Mouse (Mus musculus) adrenal gland, postnatal 25 days (tissue): ENCODE data around the gene Serpina3g. TPM values are rescaled to one million over a fixed set of nuclear protein-coding genes. Genes with fewer than 3 reads are reported as not detected.
"Not testable (repeated sequence)": the region's sequence is repeated elsewhere in the genome, so short reads cannot be mapped to it uniquely, and the experiment has no call there.

ENCODE experiments used
- DNase-seq: peaks from one replicate; pipeline ENCODE4 v3.0.0; 2021; ENCODE audit warnings: mixed read lengths
- long read RNA-seq: library from polyadenylated mRNA; stranded (forward); transcript quantifications from one replicate; pipeline ENCODE4 v2.0.0, GENCODE M21; 2021
- total RNA-seq: library from RNA; stranded (reverse); gene quantifications from 2 replicates; pipeline ENCODE4 v1.2.3, GENCODE M21; 2021

The Serpina3g gene
- total RNA-seq, result 2.6 TPM in 2 replicates
- long read RNA-seq, partial matches to known transcripts, result 0 of 1 reads
- long read RNA-seq, other reads (novel, unspliced or antisense), result 1 of 1 reads

DNA sequence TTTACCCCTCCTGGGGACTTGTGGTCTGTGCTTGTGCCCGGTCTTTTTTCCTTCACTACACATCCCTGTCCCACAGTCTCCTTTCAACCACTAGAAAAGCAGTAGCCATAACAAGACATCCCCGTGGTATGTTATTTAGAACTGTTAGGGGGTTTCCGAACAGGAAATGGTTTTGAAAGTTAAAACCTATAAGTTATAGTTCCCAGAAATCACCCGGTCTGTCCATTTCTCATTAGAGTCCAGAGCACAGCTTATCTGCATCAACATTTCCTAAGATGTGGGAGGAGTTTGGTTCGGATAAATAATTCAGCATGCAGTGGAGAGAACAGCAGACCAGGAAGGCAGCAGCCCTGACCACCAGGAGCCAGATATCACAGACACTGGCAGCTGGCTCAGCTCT is at the start of gene Serpina3g:
Gene Serpina3g, plus strand, starts transcription at position 331 of the 400 bp plus-strand sequence.
- DNase-seq, result no peak

DNA sequence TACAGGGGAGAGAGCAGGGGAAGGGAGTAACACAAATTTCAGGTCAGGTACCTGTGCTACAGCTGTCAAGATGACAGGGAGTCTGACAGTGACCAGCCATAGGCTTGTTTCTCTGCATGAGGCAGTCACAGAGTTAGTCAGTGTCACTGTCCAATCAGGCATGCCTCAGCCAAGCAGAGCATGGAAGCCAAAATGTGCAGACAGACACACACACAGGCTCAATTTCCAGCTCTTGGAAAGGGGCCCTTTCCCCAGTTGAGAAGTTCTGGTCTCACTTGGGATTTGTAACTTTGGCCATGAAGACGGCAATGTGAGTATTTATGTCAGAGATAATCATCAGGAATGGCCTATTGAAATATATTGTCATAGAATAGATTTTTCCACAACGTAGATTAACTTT is 46.8 kb upstream of the Serpina3g start:
- no peak for DNase-seq

DNA sequence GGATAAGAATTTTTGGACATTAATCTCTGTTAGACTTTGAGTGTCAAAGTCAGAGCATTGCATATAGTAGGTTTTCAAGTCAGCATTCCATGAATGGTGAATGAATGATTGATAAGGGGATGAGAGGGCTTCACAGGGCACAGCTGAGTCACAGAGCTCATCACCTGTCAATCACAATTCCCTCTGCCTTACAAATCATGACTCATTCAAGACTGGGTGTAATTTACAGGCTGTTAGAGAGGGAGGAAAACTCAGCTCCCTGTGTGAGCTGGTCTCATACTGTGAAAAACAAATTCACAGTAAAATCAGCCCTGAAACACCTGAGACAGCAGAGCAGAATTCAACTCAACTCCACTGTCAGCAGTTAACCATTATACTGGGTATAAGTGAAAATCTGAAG is 45.2 kb upstream of the Serpina3g start:
- DNase-seq, result no peak

DNA sequence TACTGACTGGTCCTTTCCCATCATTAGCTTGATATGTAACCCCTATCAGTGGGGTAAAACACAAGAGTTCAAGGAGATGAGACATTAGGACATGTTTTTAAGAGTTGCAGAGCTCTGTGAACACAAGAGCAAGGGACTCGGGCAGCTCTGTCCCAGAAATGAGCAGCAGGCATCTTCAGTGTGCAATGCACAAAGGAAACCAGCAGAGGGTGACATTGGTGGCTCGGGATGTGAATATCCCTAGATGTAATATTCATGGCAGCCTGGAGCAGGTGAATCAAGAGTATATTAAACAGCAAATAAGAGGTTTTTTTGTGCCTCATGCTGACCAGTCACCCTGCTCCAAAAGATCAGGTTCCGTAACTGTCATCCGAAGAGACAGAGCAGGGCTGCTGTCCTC is 26.9 kb upstream of the Serpina3g start:
- no peak for DNase-seq

DNA sequence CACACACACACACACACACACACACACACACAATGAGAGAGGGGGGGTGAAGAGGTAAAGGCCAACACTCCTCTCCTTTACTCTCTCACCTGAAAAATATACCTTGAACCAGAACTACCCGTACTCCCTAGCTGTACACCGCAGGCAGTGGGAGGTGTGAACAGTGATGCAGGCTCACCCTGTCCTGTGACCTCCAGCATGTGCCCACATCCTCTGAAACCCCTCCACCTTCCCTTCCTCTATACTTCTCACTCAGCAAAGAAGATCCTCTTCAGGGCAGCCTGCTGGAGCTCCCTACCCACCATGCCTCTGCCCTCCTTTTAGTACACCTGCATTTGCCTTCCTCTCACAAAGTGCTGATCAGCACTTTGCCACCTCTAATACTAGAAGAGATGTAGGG is 26.2 kb upstream of the Serpina3g start:
- DNase-seq, result no peak

DNA sequence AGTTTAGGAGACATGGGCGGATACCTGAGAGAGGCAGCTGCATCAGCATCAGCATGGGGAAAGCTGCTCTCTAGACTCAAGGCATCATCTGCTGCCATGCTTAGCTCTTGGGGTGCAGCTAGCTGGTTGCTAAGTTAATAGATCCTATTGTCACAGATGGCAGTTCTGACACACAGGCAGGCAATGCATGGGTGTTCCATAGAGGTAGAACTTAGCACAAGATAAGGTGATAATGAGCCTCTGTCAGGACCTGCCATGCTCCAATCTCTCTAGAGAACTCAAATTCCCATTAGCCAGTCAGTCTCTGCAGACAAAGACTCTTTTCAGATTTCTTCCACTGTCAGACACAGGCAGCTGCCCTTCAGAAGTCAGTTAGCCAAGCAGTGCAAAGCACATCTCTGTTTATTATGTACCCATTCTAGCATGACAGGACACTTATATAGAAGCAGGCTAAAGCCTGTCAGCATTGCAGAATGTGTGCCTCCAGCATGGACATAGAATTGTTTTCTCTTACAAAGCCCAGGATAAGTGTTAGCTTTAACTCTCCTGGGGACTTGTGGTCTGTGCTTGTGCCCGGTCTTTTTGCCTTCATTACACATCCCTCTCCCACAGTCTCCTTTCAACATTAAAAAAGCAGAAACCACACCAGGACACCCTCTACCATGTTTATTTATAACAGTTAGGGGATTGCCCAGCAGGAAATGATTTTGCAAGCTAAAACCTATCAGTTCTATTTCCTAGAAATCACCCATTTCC is 22.2 kb upstream of the Serpina3g start:
- no peak for DNase-seq

DNA sequence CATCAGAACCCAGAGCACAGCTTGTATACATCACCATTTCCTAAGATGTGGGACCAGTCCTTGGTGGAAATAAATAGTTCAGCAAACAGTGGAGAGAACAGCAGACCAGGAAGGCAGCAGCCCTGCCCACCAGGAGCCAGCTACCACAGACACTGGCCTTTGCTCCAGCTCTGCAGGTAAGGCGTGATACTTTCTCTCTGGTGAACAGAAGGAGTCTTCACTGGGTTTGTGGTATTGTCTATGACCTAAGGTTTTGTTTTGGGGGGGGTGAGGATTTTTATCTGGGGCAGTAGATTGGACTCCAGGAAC is 21.6 kb upstream of the Serpina3g start, which contains the start of gene Serpina3f:
Gene Serpina3f, plus strand, starts transcription at position 100 of the 309 bp plus-strand sequence.
- no peak for DNase-seq

DNA sequence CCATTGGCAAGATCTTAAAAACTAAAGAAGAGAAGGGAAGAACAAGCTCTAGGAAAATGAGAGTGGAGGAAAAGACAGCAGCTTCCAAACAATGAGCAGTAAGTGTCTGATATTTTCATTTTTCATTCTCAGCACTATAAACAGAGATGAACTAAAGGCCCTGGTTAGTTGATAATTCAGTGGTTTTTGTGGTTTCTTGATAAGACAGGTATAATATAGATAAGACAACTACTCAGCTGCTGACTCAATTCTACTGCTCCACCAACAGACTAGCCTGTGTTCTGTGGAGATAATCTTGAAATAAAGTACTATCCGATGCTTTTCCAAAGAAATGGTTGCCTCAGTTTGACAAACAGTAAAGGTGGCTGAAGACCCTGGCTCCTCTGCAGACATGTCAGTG is 20.8 kb upstream of the Serpina3g start:
- no peak for DNase-seq

DNA sequence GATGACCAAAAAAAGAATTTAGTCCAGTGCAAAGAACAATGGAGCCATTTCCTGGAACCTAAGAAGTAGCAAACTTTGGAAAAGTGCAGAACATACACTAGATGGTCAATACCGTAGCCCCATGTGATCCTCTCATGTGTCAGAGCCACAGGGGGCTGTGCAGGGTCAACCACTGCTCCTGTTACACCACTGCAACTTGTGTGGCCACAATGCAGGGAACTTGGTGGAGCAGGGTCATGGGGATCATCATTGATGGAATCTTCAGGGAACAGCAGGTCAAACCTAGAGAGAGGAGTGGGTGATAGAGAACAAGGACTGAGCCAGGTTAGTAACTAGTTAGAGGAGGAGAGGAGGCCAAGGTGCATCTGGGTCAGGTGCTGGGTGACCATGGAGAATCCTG is 14.4 kb upstream of the Serpina3g start:
- DNase-seq, result no peak

DNA sequence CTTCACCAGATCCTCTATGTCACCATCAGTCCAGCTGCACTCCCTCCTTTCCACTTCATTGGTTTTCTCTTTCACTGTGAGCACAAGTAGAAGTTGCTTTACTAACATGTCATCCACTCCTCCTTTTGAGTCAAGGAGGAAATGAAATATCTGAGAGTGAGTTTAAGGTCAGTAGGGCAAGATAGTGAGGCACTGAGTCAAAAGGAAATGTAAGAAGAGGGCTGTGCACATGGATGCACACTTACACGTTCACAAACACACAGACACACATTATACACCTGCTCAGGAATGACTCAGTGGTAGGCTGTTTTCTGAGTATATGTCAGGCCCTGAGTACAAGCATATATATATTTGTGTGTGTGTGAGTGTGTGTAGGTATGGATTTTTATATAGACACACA is 12.4 kb upstream of the Serpina3g start:
- no peak for DNase-seq

DNA sequence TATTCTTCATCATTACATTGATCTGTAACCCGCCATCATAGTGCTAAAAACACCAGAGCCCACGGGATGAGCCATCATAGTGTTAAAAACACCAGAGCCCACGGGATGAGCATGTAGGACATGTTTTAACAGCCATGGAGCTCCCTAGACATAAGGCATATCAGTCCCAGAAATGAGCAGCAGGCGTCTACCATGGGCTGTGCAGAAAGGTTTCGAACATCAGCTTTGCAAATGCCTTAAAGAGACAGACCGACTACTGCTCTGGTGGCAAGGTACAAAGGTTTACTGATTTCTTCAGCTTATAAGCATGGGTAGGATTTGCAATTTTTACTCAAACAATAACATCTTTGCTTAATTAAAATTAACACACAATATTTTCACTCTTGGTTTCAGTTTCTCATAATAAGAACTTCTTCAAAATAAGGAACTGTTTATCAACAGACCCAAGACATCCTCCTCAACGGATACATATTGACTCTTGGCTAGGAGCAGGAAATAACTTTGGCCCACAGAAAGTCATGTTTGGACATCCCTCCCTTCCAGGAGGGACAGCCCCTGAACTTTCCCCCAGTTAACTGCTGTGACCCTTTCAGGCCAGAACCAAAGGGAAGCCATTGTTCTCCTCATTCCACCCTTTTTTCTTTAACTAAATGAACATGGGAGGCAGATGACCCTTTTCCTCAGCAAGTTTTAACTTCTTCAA is 11.3 kb upstream of the Serpina3g start:
- DNase-seq, result no peak

DNA sequence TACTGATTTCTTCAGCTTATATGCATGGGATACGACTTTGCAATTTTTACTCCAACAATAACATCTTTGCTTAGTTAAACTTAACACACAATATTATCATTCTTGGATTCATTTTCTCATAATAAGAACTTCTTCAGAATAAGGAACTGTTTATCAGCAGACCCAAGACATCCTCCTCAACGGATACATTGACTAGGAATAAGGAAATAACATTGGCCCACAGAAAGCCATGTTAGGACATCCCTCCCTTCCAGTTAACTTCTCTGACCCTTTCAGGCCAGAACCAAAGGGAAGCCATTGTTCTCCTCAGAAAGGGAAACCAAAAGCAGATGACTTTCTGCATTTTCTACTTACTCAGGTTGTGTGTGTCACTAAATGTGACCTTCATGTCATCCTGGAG is 5.3 kb upstream of the Serpina3g start:
- no peak for DNase-seq

DNA sequence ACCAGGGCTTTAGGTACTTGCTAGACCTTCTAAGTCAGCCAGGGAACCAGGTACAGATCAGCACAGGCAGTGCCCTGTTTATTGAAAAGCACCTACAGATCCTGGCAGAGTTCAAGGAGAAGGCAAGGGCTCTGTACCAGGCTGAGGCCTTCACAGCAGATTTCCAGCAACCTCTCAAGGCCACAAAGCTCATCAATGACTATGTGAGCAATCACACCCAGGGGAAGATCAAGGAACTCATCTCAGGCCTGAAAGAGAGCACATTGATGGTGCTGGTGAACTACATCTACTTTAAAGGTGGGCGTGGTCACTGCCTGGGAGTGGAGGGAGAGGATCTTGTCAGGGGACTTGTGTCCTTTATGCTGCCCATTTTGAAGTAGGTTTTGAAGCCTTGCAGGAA is 2.0 kb downstream of the Serpina3g start:
- not testable (repeated sequence) for DNase-seq

DNA sequence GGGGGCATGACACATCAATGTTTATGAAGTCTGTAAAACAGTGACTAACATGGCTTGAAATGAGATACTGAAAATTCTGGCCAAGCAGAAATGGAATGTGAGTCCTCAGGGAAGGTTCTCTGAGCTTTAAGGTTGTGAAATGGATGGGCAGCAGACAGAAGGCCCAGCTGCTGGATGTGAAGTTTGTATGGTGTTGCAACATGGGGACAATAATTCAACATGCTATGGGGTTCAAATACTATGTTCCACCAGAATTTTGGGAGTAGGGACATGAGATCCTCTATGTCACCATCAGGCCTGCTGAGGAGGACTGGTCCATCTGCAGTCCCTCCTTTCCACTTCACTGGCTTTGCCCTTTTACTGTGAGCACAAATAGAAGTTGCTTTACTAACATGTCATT is 7.3 kb downstream of the Serpina3g start:
- DNase-seq, result no peak

DNA sequence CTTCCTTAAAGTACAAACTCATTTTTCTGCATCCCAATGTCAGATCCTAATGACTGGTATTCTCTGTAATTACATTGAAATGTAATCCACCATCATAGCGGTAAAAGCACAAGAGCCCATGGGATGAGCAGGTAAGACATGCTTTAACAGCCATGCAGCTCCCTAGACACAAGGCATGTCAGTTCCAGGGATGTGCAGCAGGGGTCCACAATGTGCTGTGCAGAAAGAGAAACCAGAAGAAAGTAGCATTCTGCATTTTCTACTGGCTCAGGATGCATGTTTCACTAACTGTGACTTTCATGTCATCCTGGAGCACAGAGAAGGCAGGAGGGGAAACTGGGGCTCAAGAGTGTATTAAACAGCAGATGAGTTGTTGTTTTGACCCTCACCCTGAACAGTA is 9.0 kb downstream of the Serpina3g start:
- DNase-seq, result no peak

DNA sequence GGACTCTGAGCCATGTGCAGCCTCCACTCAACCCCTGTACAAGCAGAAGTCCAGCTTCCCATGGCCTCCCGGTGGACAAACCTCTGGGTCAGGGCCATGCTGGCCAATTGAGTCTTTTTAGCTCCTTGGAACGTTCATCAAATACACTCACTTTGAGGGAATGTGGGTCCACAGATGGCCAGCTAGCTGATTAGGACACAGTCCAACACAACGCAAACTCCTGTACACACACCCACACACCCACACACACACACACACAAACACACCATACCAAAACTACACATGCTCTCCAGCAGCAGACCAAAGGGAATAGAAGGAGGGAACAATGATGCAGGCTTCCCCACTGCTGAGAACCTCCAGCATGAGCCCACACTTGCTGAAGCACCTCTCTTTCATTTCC is 9.6 kb downstream of the Serpina3g start:
- no peak for DNase-seq

DNA sequence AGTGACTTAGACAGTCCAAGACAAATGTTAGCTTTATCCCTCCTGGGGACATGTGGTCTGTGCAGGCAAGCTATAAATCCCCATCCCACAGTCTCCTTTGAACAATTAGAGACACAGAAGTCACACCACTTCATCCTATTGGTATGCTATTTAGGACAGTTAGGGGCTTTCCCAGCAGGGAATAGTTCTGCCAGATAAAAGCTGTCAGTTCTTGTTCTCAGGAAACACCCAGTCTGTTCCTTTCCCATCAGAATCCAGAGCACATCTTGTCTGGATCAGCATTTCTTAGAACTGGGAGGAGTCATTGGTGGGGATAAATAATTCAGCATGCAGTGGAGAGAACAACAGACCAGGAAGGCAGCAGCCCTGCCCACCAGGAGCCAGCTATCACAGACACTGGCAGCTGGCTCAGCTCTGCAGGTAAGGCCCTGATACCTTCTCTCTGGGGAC is 11.5 kb downstream of the Serpina3g start:
- DNase-seq, result no peak

DNA sequence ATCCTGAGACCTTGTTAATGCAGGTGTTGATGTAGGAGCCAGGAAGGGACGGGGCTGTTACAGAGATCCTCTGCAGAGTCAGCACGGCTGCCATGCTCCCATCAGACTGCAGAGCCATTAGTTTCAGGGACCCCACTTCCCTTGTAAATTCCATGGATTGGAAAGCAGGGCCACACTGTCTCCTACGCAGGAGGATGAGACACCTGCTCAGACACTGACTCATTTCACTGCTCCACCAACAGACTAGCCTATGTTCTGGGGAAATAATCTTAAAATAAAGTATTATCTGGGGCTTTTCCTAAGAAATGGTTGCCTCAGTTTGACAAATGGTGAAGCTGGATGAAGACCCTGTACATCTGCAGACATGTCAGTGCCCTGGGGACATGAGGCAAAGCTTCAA is 12.2 kb downstream of the Serpina3g start:
- no peak for DNase-seq

DNA sequence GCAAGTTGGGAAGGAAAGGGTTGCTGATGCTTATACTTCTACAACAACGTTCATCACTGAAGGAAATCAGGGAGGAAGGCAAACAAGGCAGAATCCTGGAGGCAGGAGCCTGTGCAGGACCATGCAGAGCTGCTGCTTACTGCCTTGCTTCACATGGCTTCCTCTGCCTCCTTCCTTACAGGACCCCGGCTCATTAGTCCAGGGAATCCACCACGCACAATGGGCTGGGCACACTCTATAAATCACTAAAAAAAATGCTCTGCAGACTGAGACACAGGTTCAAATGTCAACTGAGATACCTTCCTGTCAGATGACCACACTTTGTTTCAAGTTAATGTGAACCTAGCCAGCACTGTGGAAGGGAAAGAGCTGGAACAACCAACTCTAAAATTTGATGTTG is 25.0 kb downstream of the Serpina3g start:
- no peak for DNase-seq

DNA sequence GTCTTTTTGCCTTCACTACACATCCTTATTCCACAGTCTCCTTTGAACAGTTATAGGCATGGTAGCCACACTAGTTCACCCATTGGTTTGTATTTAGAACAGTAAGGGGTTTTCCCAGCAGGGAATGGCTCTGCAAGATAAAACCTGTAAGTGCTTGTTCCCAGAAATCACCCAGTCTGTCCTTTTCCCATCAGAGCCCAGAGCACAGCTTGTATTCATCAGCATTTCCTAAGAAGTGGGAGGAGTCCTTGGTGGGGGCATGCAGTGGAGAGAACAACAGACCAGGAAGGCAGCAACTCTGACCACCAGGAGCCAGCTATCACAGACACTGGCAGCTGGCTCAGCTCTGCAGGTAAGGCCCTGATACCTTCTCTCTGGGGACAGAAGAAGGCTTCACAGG is 26.8 kb downstream of the Serpina3g start, which contains the start of gene Serpina3i:
Gene Serpina3i, plus strand, starts transcription at position 260 of the 400 bp plus-strand sequence.
- no peak for DNase-seq

DNA sequence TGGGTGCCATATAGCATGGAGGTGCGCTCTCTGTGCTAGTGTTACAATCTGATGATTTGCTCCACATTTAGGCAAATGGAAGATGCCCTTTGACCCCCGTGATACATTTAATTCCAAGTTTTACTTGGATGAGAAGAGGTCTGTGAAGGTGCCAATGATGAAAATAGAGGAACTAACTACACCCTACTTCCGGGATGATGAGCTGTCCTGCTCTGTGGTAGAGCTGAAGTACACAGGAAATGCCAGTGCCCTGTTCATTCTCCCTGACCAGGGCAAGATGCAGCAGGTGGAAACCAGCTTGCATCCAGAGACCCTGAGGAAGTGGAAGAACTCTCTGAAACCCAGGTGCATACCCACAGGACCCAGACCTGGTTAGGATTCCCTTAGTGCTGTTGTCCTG is 30.3 kb downstream of the Serpina3g start:
- DNase-seq, result no peak

DNA sequence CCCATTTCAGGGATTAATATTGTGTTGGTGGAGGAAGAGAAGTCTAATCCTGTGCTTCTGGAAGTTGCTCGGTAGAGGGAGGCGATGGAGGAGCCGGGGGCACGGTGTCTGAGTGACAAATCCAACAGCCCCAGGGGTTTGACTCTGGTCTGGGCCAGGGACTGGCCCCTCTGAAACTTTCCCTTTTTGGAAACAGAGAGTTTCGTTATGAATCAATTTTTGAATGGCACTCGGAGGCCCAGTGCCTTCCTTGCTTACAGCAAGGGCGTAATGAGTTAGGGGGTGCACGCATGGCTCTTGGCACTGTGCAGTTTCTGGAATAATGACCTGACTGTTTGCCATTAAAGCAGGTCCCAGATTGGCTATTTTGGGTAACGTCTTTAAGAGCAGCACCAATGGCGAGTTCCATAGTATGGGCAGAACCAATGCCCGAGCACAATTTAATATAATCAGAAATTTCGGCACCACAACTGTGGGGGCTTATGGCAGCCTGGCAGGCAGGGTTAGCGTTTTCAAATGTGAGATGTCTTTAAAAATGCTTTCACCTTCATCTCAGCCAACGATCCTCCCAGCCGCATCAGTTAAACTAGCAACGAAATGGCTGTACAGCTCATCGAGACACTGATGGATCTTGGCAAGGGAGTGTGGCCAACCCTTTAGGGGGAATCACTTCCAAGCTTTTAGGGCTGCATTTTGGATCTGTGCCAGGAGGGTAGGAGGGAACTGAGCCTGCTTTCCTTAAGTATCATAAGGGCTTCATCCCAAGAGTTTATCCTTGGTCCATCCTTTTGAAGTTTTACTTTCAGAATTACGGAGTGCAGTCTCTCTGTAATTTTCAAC is 42.4 kb downstream of the Serpina3g start:
- no peak for DNase-seq

DNA sequence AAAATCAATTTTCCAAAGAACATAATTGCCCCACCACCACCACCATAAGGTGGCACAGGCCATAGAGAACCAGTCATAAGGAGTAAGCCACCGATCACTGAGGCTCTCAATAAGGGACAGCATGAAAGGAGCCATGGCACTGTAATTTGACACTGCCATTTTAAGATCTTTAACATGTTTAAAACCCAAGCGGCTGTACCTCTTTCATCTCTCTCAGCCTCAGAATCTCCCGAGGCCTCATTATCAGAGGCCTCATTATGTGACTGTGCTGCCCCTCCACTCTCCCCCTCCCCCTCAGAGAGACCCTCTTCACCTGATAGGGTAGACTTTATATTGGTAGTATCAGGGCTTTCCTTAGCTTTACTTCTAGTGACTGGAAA is 43.0 kb downstream of the Serpina3g start:
- no peak for DNase-seq
